Mouse (Mus musculus) testis, adult 2 months (tissue): ENCODE measurements around the gene Pnpo.

Experiments
- CTCF ChIP-seq: fragments of 200-500 bp; IDR thresholded peaks from 2 replicates; pipeline ENCODE4 v1.5.1; 2012; ENCODE audit warnings: low read depth, mild to moderate bottlenecking, inconsistent platforms, low read length, moderate library complexity; ENCODE audit not compliant: control insufficient read depth, insufficient read depth, insufficient replicate concordance
- POLR2A ChIP-seq: fragments of 200-500 bp; IDR thresholded peaks from 2 replicates; pipeline ENCODE4 v1.6.1; 2012; ENCODE audit warnings: low read depth, mild to moderate bottlenecking, inconsistent platforms, low read length, moderate library complexity; ENCODE audit not compliant: control insufficient read depth

DNA sequence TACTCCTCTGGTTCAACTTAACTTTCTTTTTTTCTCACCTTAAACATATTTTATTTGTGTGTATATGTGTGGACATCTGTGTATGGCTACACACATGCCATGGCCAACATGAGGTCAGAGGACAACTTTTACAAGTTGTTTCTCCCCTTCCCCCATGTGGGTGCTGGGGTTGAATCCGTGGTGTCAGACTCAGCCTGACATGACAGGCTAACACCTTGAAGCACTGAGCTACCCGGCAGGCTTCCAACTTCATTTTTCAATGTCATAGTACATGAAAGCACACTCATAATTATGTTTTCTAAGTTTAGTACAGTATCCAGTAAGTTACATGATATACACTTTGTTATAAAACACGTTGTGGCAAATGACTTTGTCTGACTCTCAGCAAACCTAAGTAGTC, 26.6 kb upstream of the Pnpo start:
- TF ChIP-seq CTCF (no peak), POLR2A (no peak)
